Mouse (Mus musculus) small intestine, adult 2 months (tissue): ENCODE results near the gene Csde1. TPM values are rescaled to one million over a fixed set of nuclear protein-coding genes. Genes with fewer than 3 reads are reported as not detected.
A peak's percentile ranks its signal among the peaks of the same experiment; 100 is the strongest.

Experiments used
- H3K27ac ChIP-seq: fragments of 200-500 bp; 2 replicates; pipeline ENCODE4 v1.5.1; 2012; ENCODE audit warnings: low read depth, low read length, control low read depth, inconsistent platforms; ENCODE audit not compliant: insufficient read depth
- H3K27me3 ChIP-seq: fragments of 200-500 bp; 2 replicates; pipeline ENCODE4 v1.6.1; 2012; ENCODE audit warnings: mild to moderate bottlenecking, moderate library complexity, low read length, inconsistent platforms; ENCODE audit not compliant: control insufficient read depth, insufficient read depth
- H3K36me3 ChIP-seq: fragments of 200-500 bp; 2 replicates; pipeline ENCODE4 v1.6.1; 2012; ENCODE audit warnings: mild to moderate bottlenecking, low read length, control low read depth, inconsistent platforms; ENCODE audit not compliant: control insufficient read depth, insufficient read depth
- H3K4me1 ChIP-seq: fragments of 200-500 bp; 2 replicates; pipeline ENCODE4 v1.6.1; 2012; ENCODE audit warnings: low read length, inconsistent platforms, mixed read lengths; ENCODE audit not compliant: control insufficient read depth, insufficient read depth, insufficient read length
- H3K4me3 ChIP-seq: fragments of 200-500 bp; 2 replicates; pipeline ENCODE4 v1.5.1; 2012; ENCODE audit warnings: low read depth, mild to moderate bottlenecking, control low read depth, inconsistent platforms, low read length, moderate library complexity
- CTCF ChIP-seq: fragments of 200-500 bp; IDR thresholded peaks from 2 replicates; pipeline ENCODE4 v1.5.1; 2012; ENCODE audit warnings: low read depth, mild to moderate bottlenecking, control low read depth, inconsistent platforms, low read length, moderate library complexity, mixed read lengths; ENCODE audit not compliant: insufficient replicate concordance, insufficient read length; ENCODE audit errors: extremely low read depth
- POLR2A ChIP-seq: fragments of 200-500 bp; IDR thresholded peaks from 2 replicates; pipeline ENCODE4 v1.6.1; 2012; ENCODE audit warnings: low read depth, mild to moderate bottlenecking, control low read depth, inconsistent platforms, low read length, moderate library complexity
- WGBS: fragments of 180-500 bp; shearing (Covaris S2); methylation state at CpG from one replicate; pipeline ENCODE4 v1.1.7; 2018; 5-methylcytosine and 5-hydroxymethylcytosine counted together
- polyA plus RNA-seq: library from polyadenylated mRNA; depleted of rRNA; stranded (reverse); fragments of >200 nt; gene quantifications from 2 replicates; pipeline ENCODE4 v1.2.3, GENCODE M21; 2012

The Csde1 gene
- polyA plus RNA-seq, 1 experiment: 9.2 TPM

DNA sequence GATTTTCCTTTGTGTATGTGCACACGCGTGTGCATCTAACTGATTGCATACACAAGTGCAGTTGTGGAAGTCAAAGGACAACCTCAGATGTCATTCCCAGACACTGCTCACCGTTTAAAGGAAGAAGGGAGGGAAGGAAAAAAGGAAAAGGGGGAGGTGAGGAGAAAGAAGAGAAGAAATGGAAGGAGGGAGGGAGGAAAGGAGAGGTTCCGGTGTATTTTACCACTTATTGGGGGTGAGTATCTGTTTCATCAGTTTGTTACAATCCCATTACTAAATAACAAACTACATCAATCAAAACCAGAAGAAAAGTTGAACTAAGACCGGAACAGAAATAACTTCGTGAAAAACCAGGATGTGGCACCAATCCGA, 25.0 kb upstream of the Csde1 start:
- no peak for TF ChIP-seq CTCF
- TF ChIP-seq POLR2A: no peak
- 37% methylated on average over 7 of the region's 7 CpGs for WGBS
- H3K36me3 ChIP-seq: peaks cover 10% of the 10 kb centered on the region
- peak overlapping the region; percentile 91 for H3K4me3 ChIP-seq
- no peaks in the 10 kb centered on the region for H3K27me3 ChIP-seq
- H3K27ac ChIP-seq: peak overlapping the region; percentile 97
- peaks cover 3% of the 10 kb centered on the region; the same call in 1 of the 2 replicates for H3K4me1 ChIP-seq

DNA sequence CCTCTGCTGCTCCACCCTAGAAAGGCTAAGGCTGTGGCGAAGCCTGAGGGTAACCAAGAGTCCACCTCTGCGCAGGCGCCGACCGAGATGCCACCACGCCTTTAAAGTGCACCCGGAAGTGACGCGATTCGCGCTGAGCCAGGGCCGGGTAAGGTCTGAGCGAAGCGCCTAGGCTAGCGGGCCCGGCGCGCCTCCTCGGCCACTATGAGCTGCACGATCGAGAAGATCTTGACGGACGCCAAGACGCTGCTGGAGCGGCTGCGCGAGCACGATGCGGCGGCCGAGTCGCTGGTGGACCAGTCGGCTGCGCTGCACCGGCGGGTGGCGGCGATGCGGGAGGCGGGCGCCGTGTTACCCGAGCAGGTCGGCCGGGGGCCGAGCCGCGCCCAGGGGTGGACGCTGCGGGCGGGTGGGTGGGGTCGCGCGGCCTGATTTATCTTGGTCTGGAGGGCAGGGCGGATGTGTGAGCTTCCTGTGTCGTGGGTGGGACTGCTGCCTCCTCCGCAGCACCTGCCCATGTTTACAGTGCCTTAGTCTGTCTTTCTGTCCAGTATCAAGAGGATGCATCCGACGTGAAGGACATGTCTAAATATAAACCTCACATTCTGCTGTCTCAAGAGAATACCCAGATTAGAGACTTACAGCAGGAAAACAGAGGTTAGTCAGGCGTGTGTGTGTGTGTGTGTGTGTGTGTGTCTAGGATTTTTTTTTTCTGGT, 24.5 kb upstream of the Csde1 start, which contains the start of gene Sike1:
Gene Sike1, plus strand, starts transcription at position 104 of the 717 bp plus-strand sequence.
- TF ChIP-seq POLR2A: peak; percentile 79
- TF ChIP-seq CTCF: no peak
- H3K36me3 ChIP-seq: peaks cover 14% of the 10 kb centered on the region
- H3K27me3 ChIP-seq: no peaks in the 10 kb centered on the region
- H3K4me3 ChIP-seq: peak within 1 kb of the TSS; percentile 91
- H3K4me1 ChIP-seq: peaks cover 3% of the 10 kb centered on the region; the same call in 1 of the 2 replicates
- H3K27ac ChIP-seq: peak within 1 kb of the TSS; percentile 97
- 1% methylated on average over 60 of the region's 60 CpGs for WGBS

DNA sequence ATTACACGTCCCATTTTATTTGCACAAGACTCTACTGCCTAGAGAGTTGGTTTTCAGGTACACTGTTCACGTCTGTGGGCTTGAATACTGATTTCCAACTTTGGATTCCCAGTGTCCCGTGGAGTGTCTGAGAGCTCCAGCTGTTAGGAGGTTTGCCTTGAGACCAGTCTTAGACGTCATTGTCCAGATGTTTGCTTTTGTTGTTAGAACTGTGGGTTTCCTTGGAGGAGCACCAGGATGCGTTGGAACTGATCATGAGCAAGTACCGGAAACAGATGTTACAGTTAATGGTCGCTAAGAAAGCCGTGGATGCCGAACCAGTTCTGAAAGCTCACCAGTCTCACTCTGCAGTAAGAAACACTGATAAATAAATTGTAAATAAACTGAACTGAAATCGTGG, 23.2 kb upstream of the Csde1 start:
- Histone ChIP-seq H3K36me3 (peaks cover 21% of the 10 kb centered on the region), H3K4me3 (no peak overlapping the region), H3K27ac (no peak overlapping the region), H3K27me3 (no peaks in the 10 kb centered on the region), H3K4me1 (peaks cover 3% of the 10 kb centered on the region; the same call in 1 of the 2 replicates)
- 66% methylated on average over 10 of the region's 10 CpGs for WGBS
- TF ChIP-seq CTCF: no peak
- TF ChIP-seq POLR2A: no peak

DNA sequence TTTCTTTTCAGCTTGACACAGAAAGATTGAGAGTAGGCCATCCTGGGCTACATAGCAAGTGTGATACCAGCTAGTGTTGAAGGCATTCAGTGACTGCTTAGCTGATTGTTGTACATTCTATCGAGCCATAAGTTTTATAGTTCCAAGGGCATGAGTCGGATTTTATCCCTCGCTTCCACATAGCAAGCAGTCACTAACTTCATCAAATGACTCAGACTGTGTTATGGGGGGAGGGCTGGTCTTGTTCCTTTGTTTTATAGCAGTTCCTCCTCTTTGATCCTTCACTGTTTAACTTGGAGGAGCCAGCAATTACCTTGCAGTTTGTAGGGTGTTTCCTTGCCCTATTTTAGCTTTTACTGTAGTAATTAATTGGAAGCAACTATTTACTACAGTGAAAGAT, 22.6 kb upstream of the Csde1 start:
- no peak overlapping the region for H3K27ac ChIP-seq
- TF ChIP-seq CTCF: no peak
- no peak for TF ChIP-seq POLR2A

DNA sequence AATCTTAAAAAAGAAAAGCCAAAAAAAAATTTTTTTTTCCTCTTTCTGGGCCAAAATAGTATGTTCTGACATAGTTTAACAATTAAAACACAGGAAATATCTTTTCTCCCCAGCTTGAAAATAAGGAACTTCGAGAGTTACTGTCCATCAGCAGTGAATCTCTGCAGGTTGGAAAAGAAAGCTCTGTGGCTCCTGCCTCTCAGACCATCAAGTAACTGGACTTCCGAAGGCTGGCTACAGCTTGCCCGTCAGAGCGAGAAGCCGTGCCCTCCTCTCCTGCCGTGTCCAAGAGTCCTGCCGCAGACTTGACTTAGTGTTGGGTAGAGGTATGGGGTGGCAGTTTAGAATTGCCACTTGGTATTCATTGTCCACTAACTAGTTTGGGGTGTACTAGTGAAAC, 18.6 kb upstream of the Csde1 start:
- no peak overlapping the region for H3K27ac ChIP-seq
- H3K27me3 ChIP-seq: no peaks in the 10 kb centered on the region
- H3K4me1 ChIP-seq: no peaks in the 10 kb centered on the region
- no peak overlapping the region for H3K4me3 ChIP-seq
- peaks cover 39% of the 10 kb centered on the region for H3K36me3 ChIP-seq
- 94% methylated on average over 7 of the region's 7 CpGs for WGBS
- TF ChIP-seq POLR2A (no peak), CTCF (no peak)

More for the DNA sequence above, 22.6 kb upstream of the Csde1 start:
- H3K36me3 ChIP-seq: peaks cover 26% of the 10 kb centered on the region
- peaks cover 3% of the 10 kb centered on the region; the same call in 1 of the 2 replicates for H3K4me1 ChIP-seq
- WGBS: 36% methylated on average over 3 of the region's 3 CpGs
- H3K27me3 ChIP-seq: no peaks in the 10 kb centered on the region
- H3K4me3 ChIP-seq: no peak overlapping the region

DNA sequence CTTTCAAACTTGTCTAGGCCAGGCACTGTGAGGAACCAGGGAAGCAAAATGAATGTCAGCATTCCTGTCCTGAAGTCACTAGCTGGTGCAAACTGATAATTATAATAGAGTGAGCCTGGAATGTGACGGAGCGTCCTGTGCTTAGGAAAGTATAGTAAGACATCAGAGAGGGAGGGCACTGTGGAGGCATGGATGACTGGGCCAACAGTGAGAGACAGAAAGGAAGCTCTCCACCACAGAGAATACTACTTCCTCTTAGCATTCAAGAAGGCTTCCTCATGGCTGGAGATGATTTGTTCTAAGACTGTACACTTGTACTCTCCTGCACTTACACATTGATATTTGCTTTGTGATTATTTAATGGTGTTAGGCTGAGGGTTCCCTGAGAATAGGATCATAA, 2.9 kb upstream of the Csde1 start:
- H3K4me1 ChIP-seq: peaks cover 5% of the 10 kb centered on the region; the same call in 1 of the 2 replicates
- 90% methylated on average over 2 of the region's 2 CpGs for WGBS
- H3K4me3 ChIP-seq: no peak overlapping the region
- H3K27me3 ChIP-seq: no peaks in the 10 kb centered on the region
- no peaks in the 10 kb centered on the region for H3K36me3 ChIP-seq
- no peak overlapping the region for H3K27ac ChIP-seq
- TF ChIP-seq CTCF: no peak
- no peak for TF ChIP-seq POLR2A

DNA sequence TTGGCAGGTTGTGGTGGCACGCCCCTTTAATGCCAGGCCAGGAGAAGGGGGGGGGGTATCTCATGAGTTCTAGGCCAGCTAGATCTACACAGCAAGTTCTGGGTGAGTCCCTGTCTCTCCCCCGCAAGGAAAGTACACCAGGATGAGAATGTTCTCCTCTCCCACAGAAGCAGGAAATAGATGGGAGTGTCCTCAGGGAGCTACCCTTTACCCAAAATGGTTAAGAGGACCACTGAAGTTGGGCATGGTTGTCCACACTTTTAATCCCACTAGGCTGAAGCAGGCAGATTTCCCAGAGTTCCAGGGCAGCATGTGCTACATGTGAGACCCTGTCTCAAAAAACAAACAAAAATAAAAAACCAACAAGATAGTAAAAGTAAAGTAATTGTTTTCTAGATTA, 764 bp upstream of the Csde1 start:
- H3K27ac ChIP-seq: no peak overlapping the region
- no peaks in the 10 kb centered on the region for H3K36me3 ChIP-seq
- no peak overlapping the region for H3K4me3 ChIP-seq
- no peak for TF ChIP-seq POLR2A
- TF ChIP-seq CTCF: no peak
- H3K27me3 ChIP-seq: no peaks in the 10 kb centered on the region
- WGBS: 54% methylated on average over 2 of the region's 2 CpGs
- H3K4me1 ChIP-seq: peaks cover 5% of the 10 kb centered on the region; the same call in 1 of the 2 replicates
